Mouse (Mus musculus) lung, embryonic 15.5 days (tissue): ENCODE data around the gene Tmem143. TPM values are rescaled to one million over a fixed set of nuclear protein-coding genes. Genes with fewer than 3 reads are reported as not detected.
"Not testable (repeated sequence)": the region's sequence is repeated elsewhere in the genome, so short reads cannot be mapped to it uniquely, and the experiment has no call there.

Experiments used
- ATAC-seq: fragments of 200-750 bp; cut with Nextera tagmentation; 2 replicates; pipeline ENCODE4 v1.8.0; 2017; ENCODE audit warnings: moderate number of reproducible peaks, borderline replicate concordance; ENCODE audit not compliant: low FRiP score, low TSS enrichment; ENCODE audit errors: extremely low read depth
- H3K27ac ChIP-seq: fragments of 300-500 bp; sonication (generic); 2 replicates; pipeline ENCODE4 v1.5.1; 2015; ENCODE audit warnings: moderate library complexity, mild to moderate bottlenecking, inconsistent platforms
- H3K27me3 ChIP-seq: fragments of 300-500 bp; sonication (generic); 2 replicates; pipeline ENCODE4 v1.6.1; 2015; ENCODE audit warnings: inconsistent platforms
- H3K36me3 ChIP-seq: fragments of 300-500 bp; sonication (generic); 2 replicates; pipeline ENCODE4 v1.6.1; 2015; ENCODE audit warnings: inconsistent platforms
- H3K4me1 ChIP-seq: fragments of 300-500 bp; sonication (generic); 2 replicates; pipeline ENCODE4 v1.6.1; 2015; ENCODE audit warnings: inconsistent platforms
- H3K4me2 ChIP-seq: fragments of 300-500 bp; sonication (generic); 2 replicates; pipeline ENCODE4 v1.6.1; 2015; ENCODE audit warnings: inconsistent platforms, mild to moderate bottlenecking, moderate library complexity
- H3K4me3 ChIP-seq: fragments of 300-500 bp; sonication (generic); 2 replicates; pipeline ENCODE4 v1.5.1; 2015; ENCODE audit warnings: mild to moderate bottlenecking, inconsistent platforms
- H3K9ac ChIP-seq: fragments of 300-500 bp; sonication (generic); 2 replicates; pipeline ENCODE4 v1.6.1; 2015; ENCODE audit warnings: inconsistent platforms
- H3K9me3 ChIP-seq: fragments of 300-500 bp; sonication (generic); 2 replicates; pipeline ENCODE4 v1.6.1; 2016; ENCODE audit warnings: inconsistent platforms
- WGBS: fragments of 180-500 bp; shearing (Covaris S2); methylation state at CpG from one replicate; pipeline ENCODE4 v1.1.7; 2015; 5-methylcytosine and 5-hydroxymethylcytosine counted together
- polyA plus RNA-seq: library from polyadenylated mRNA; unstranded; fragments of >200 nt; fragmentation: Nextera tagmentation; extraction: Ambion mirVana; gene quantifications from 2 replicates; pipeline ENCODE4 v1.2.1, GENCODE M21; 2015

Tmem143 gene
- polyA plus RNA-seq, 1 experiment from 2014 or later = 5.5 TPM

DNA sequence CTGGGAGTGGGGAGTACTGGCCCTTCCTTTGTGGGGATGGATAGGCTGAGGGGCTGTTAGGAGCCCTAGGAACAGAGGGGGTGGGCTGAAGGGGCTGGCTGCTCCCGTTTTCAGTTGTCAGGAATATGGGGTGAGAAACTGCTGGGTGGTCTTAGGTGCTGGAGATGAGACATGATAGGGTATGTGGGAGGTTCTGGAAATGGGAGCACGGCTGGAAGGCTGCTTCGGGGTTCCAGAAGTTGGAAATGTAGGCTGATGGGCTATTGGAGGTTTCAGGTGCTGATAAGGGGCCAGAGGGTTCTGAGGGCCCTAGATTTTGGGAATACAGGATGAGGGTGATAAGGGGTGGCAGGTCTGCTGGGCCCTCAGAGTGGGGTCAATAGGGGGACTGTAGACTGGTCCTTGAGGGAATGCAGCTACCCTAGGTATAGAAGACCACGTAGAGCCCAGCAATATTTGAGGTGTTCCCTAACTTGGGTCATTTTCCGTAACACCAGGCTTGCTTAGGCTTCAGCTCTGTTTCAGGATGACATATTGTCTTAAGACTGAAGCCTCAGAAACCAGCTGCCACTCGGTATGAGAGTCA lies 717 bp upstream of the Tmem143 start:
- Histone ChIP-seq H3K4me1 (peaks cover 15% of the 10 kb centered on the region), H3K9me3 (no peaks in the 10 kb centered on the region), H3K4me2 (peak overlapping the region; percentile 81), H3K27ac (peak overlapping the region; percentile 56), H3K27me3 (no peaks in the 10 kb centered on the region), H3K9ac (no peak overlapping the region), H3K36me3 (no peaks in the 10 kb centered on the region), H3K4me3 (peak overlapping the region; percentile 45)
- ATAC-seq = peak; percentile 17
- WGBS = 66% methylated on average over 6 of the region's 6 CpGs

DNA sequence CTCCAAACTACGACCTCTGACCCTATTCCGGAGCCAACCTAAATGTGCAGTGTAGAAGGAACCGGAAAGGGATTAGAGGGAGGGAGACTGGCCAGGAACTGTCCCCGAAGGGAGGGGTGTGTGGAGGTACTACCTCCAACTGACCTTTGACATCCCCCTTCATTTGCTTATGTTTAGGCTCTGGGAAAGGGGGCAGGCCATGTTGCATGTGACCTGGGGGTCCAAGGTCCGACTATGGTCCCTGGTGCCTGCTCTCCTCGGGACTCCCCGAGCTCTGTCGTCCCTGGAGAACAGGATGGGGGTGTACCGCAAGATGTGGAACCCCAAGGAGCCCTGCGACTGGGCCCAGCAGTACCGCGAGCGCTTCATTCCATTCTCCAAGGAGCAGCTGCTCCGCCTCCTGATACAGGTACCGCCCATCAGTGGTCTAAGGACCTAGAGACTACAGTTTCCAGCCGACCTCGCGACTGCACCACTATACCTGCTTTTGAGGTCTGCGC lies 567 bp downstream of the Tmem143 start:
- Histone ChIP-seq H3K4me3 (peak overlapping the region; percentile 45), H3K4me2 (peak overlapping the region; percentile 81), H3K27me3 (no peaks in the 10 kb centered on the region), H3K36me3 (no peaks in the 10 kb centered on the region), H3K4me1 (peaks cover 15% of the 10 kb centered on the region), H3K9ac (peak overlapping the region; percentile 53), H3K9me3 (no peaks in the 10 kb centered on the region), H3K27ac (peak overlapping the region; percentile 73)
- WGBS = 2% methylated on average over 19 of the region's 19 CpGs
- peak; percentile 51 for ATAC-seq

DNA sequence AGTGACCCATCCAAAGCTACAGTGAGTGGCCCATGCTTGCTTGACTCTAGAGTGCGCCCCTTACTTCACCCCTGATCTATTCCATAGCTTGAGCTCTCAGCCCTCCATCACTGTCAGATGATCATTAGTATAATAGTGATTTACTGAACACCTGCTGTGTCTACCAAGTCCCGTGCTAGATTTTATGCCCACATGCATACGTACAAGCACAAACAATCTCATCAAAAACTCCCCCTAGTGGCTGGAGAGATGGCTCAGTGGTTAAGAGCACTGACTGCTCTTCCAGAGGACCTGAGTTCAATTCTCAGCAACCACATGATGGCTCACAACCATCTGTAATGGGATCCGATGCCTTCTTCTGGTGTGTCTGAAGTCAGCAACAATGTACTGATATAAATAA lies 1.4 kb downstream of the Tmem143 start:
- not testable (repeated sequence) for H3K9ac ChIP-seq, H3K27me3 ChIP-seq, ATAC-seq, H3K27ac ChIP-seq, H3K9me3 ChIP-seq, H3K4me3 ChIP-seq, H3K36me3 ChIP-seq
- Histone ChIP-seq H3K4me1 (peaks cover 15% of the 10 kb centered on the region), H3K4me2 (peak overlapping the region; percentile 81)
- WGBS = 58% methylated on average over 4 of the region's 4 CpGs

DNA sequence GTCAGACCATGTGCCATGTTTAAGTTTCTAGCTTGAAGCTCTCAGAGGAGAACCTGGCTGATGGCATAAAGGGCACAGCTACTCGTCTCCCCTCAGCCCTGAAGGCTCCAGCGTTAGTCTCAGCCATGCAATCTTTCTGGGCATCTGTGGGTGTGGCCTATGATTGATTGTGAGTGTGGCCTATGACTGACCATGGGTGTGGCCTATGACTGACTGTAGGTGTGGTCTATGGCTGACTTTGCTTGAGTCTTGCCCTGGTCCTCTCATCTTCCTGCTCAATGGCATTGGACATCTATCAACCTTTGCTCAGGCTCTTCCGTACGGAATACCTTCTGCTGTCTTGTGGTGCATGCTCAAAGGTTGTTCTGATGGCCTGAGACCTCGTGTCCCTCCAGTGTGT lies 4.8 kb downstream of the Tmem143 start:
- 56% methylated on average over 5 of the region's 5 CpGs for WGBS
- no peak overlapping the region for H3K27ac ChIP-seq
- no peaks in the 10 kb centered on the region for H3K9me3 ChIP-seq
- H3K27me3 ChIP-seq = no peaks in the 10 kb centered on the region
- H3K4me1 ChIP-seq = peaks cover 9% of the 10 kb centered on the region
- no peak overlapping the region for H3K9ac ChIP-seq
- no peaks in the 10 kb centered on the region for H3K36me3 ChIP-seq
- no peak overlapping the region for H3K4me2 ChIP-seq
- no peak for ATAC-seq
- H3K4me3 ChIP-seq = no peak overlapping the region

DNA sequence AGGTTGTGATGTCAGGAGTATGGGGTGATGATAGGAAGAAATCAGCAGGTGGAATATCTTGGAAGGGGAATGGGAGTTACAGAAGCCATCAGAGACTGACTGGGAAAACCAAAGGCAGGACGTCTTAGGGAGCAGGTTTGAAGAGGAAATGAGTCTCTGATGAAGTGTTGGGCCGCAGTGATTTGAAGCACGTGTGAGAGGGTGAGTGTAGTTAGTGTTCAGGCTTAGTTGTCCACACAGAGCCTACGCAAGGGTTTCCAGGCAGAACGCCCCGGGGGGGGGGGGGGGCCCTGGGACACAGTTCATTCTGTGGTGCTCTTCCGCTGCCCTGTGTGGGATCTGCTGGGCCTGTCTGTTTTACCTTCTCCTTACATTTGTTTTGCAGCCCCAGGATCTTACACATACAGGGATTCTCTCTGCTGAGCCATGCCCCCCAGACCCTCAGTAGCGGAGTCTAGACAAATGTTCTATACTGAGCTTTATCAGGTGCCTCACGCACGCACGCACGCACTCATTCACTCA lies 5.8 kb downstream of the Tmem143 start:
- 57% methylated on average over 12 of the region's 12 CpGs for WGBS
- no peaks in the 10 kb centered on the region for H3K9me3 ChIP-seq
- H3K4me3 ChIP-seq = no peak overlapping the region
- ATAC-seq = no peak
- H3K36me3 ChIP-seq = 0 out of 2 replicates have a peak, but pooled peaks cover 4% of the 10 kb centered on the region
- H3K4me2 ChIP-seq = no peak overlapping the region
- H3K9ac ChIP-seq = no peak overlapping the region
- H3K4me1 ChIP-seq = peaks cover 5% of the 10 kb centered on the region
- H3K27ac ChIP-seq = no peak overlapping the region
- H3K27me3 ChIP-seq = no peaks in the 10 kb centered on the region

DNA sequence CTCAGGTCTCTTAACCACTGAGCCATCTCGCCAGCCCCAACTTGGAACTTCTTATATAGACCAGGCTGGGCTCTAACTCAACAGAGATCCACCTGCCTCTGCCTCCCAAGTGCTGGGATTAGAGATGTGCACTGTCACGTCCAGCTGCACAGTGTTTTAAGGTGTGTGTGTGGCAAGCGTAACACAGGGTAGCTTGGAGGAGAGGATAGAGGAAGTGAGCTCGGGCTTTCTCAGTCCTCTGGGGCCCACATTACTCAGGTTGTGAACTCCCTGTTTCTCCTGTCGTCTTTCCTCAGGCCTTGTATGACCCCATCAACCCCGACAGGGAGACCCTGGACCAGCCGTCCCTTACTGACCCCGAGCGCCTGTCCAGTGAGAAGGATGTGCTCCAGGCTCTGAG lies 9.9 kb downstream of the Tmem143 start:
- H3K9me3 ChIP-seq = no peaks in the 10 kb centered on the region
- H3K27ac ChIP-seq = no peak overlapping the region
- H3K4me2 ChIP-seq = no peak overlapping the region
- 81% methylated on average over 9 of the region's 9 CpGs for WGBS
- peaks cover 11% of the 10 kb centered on the region for H3K36me3 ChIP-seq
- no peak overlapping the region for H3K4me3 ChIP-seq
- H3K27me3 ChIP-seq = no peaks in the 10 kb centered on the region
- no peak for ATAC-seq
- no peaks in the 10 kb centered on the region for H3K4me1 ChIP-seq
- H3K9ac ChIP-seq = no peak overlapping the region

DNA sequence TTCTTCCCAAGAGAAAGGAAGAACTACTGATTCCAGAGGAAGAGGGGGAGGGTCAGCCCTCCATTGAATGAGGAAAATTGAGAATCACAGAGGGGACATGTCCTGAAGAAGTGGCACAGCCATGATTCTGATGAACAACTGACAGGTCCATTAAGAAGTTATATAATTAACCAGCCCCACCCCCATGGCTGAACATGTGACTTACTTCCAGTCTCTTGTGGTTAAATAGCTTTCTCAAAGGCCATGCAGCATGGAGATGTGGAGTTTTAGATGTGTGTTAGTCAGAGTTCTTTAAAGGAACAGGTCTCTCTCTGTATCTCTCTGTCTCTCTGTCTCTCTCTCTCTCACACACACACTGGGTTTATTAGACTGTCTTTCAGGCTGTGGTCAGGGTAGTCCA lies 11.6 kb downstream of the Tmem143 start:
- Histone ChIP-seq H3K27me3 (no peaks in the 10 kb centered on the region), H3K9ac (no peak overlapping the region), H3K36me3 (peaks cover 11% of the 10 kb centered on the region), H3K4me3 (no peak overlapping the region), H3K9me3 (no peaks in the 10 kb centered on the region), H3K27ac (no peak overlapping the region), H3K4me1 (no peaks in the 10 kb centered on the region), H3K4me2 (no peak overlapping the region)
- no peak for ATAC-seq

DNA sequence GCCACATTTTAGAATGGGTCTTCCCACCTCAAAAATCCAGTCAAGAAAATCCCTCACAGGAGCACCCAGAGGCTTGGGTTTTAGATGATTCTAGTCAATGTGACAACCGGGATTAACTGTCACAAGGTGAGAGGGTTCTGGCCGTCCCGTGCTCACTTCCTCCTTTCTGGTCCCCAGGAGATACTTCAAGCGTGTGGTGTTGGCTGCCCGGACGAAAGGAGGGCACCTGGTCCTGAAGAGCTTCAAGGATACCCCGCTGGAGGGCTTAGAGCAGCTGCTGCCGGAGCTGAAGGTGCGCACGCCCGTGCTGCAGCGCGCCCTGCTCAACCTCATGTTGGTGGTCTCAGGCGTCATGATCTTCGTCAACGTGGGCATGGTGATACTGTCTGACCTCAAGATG lies 12.4 kb downstream of the Tmem143 start:
- Histone ChIP-seq H3K4me3 (no peak overlapping the region), H3K9me3 (no peaks in the 10 kb centered on the region), H3K9ac (no peak overlapping the region), H3K27me3 (no peaks in the 10 kb centered on the region), H3K36me3 (peaks cover 11% of the 10 kb centered on the region), H3K4me2 (no peak overlapping the region), H3K4me1 (no peaks in the 10 kb centered on the region), H3K27ac (no peak overlapping the region)
- WGBS = 90% methylated on average over 16 of the region's 16 CpGs
- no peak for ATAC-seq

DNA sequence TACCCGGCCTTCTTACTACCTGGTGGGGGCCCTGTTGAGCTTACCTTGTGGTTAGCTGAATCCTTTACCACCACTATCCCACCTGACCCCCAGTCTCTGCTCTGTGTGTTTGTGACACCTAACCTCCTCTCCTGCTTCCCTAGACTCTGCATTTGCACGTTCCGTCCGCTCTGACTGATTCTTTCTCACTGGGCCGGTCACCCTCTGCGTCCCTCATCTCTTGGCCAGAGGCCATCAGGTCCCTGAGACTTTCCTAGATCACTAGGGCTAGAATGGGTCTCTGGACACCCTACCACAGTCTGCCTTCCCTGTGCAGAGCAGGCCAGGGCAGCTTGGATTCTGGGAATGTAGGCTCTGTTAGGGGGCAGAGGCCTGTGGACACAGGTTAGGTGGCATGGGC lies 17.3 kb downstream of the Tmem143 start:
- no peak overlapping the region for H3K9ac ChIP-seq
- peaks cover 10% of the 10 kb centered on the region for H3K36me3 ChIP-seq
- peaks cover 26% of the 10 kb centered on the region for H3K4me1 ChIP-seq
- no peak overlapping the region for H3K27ac ChIP-seq
- no peak for ATAC-seq
- no peak overlapping the region for H3K4me3 ChIP-seq
- 83% methylated on average over 6 of the region's 6 CpGs for WGBS
- H3K27me3 ChIP-seq = no peaks in the 10 kb centered on the region
- H3K4me2 ChIP-seq = no peak overlapping the region
- H3K9me3 ChIP-seq = no peaks in the 10 kb centered on the region

DNA sequence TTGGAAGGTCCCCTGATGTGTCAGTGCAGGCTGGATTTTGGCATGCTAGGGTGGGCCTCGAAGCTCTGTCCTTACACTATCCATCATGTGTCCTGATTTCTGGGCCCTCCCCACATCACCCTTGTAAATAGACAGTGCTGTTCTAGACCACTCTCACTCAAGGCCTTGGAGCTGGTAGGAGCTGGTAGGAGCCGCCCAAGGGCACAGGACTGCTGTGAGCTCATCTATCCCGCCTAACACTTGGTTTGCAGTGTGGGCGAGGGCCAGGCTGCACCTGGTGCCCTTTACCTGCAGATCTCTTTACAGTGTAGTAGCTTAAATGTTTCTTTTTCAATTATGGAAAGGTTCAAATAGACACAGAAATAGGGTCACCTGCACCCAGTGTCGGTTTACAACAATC lies 18.3 kb downstream of the Tmem143 start:
- Histone ChIP-seq H3K36me3 (peaks cover 4% of the 10 kb centered on the region), H3K27me3 (no peaks in the 10 kb centered on the region), H3K4me3 (no peak overlapping the region), H3K4me2 (no peak overlapping the region), H3K4me1 (peaks cover 35% of the 10 kb centered on the region), H3K27ac (no peak overlapping the region), H3K9me3 (no peaks in the 10 kb centered on the region), H3K9ac (no peak overlapping the region)
- 81% methylated on average over 5 of the region's 5 CpGs for WGBS
- no peak for ATAC-seq

DNA sequence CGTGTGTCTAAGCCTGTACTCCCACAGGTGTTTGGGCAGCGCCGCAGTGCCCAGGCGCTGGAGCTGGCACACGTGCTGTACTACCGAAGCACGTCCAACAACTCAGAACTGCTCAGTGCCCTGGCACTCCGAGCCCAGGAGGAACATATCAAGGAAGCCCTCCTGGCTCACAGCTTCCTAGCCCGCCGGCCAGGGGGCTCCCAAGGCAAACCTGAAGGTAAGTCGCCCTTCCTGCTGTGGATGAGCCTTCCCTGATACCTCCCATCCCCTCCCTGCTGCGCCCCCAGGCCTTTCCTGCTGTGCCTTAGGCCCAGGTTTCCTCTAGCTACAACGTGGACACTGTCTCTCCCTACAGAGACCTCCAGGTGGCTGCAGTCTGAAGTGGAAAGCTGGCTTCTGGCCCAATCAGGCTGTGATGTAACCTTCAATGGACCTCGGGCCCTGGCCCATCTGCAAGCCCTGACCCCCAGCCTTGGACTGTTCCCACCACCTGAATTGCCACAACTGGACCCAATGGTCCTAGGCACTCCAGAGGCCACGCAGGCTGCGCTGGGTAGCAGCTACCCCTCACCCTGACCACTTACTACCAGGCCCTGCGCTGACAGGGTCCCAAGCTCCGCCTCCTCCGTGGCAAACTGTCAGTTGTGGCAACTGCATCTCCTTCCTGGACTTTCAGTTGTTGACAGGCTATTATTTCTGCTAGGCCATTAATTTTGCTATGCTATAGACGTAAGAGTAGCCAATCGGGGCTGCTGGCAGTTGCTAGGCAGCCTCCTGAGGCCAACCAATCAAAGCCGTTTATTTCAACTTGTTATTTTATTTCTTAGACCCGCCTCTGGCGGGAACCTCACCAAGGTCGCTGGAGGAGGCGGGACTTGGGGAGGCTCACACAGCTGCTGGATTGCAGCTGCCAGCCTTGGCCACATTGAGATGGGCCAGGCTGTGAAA lies 19.6 kb downstream of the Tmem143 start:
- 0 out of 2 replicates have a peak, but pooled peaks cover 3% of the 10 kb centered on the region for H3K36me3 ChIP-seq
- 34% methylated on average over 26 of the region's 26 CpGs for WGBS
- H3K4me3 ChIP-seq = peak overlapping the region; percentile 31
- H3K9me3 ChIP-seq = no peaks in the 10 kb centered on the region
- peak; percentile 83 for ATAC-seq
- peaks cover 40% of the 10 kb centered on the region for H3K4me1 ChIP-seq
- H3K27me3 ChIP-seq = no peaks in the 10 kb centered on the region
- H3K27ac ChIP-seq = peak overlapping the region; percentile 86
- H3K4me2 ChIP-seq = peak overlapping the region; percentile 56
- H3K9ac ChIP-seq = peak overlapping the region; percentile 29
